Mouse (Mus musculus) frontal cortex, adult 2 months (tissue): ENCODE measurements around the gene Cars2. TPM values are rescaled to one million over a fixed set of nuclear protein-coding genes. Genes with fewer than 3 reads are reported as not detected.
A peak's percentile ranks its signal among the peaks of the same experiment; 100 is the strongest.
"Not testable (repeated sequence)": the region's sequence is repeated elsewhere in the genome, so short reads cannot be mapped to it uniquely, and the experiment has no call there.

Experiments
- DNase-seq, 2 experiments: peaks; one replicate each; pipeline ENCODE4 v3.0.0; 2022; ENCODE audit warnings: low spot score in 1 of 2; ENCODE audit errors: extremely low spot score in 1 of 2
- polyA plus RNA-seq: library from polyadenylated mRNA; depleted of rRNA; stranded (reverse); fragments of >200 nt; gene quantifications from 2 replicates; pipeline ENCODE4 v1.2.3, GENCODE M21; 2012; rRNA removed

Cars2 gene
- polyA plus RNA-seq, result 34.9 and 35.9 TPM in 2 replicates

DNA sequence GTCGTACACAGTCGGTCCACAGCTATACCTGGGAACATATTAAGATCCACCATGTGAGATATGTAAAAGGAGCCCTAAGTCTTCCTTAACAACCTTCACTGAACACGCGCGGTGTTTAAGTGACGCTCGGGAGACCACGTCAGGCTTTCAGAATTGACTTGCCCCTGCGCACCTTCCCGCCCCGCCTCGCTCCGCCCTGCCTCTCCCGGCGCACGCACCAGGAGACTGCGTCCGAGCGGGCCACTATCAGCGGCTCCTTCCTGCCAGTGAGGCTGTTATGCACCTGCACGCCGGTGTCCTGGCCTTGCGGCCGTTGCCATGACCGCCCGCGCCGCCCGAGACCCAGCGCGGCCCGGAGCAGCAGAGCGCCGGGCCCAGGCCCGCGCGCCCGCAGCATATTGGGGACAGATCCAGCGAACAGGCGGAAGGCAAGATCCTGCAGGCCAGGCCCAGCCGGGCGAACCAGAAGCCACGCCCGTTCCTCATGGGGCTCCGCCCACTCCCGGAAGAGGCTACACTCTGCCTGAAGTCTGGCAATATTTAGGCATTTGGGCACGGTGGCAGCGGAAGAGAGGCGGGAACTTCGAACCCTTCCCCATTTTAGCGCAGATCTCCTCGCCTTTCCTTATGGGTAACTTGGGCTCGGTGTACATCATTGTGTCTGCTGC, at the start of gene Cars2:
Gene Cars2 (minus strand): TSS at position 503 of the 668 bp plus-strand sequence.
- DNase-seq, result peak; percentile 74 to 91

DNA sequence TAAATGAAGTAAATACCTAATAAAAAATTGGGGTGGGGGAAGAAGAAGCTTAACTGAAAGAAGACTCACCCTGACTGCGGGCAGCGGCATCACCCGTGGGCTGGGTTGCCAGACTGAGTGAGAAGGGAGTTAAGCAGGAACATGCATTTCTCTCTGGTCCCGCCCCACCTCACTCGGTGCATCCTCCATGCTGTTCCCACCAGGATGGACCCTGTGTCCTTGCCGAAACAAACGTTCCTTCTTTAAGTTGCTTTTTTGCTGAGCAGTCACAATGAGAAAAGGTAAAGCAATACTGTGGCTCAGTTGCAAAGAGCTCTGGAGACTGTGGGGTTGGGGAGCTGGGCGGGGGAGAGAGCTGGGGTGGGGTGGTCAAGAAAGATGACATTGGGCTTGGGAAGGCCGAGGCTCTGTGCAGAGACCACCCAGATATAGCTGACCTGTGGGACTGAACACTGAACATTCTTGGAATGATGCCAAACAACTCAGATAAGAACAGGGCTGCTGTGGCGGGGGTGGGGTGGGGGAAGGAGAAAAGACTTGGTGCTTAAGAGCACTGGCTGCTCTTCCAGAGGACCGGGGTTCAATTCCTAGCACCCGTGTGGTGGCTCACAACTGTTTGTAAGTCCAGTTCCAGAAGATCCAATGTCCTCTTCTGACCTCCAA, 42.8 kb upstream of the Cars2 start:
- no peak for DNase-seq

DNA sequence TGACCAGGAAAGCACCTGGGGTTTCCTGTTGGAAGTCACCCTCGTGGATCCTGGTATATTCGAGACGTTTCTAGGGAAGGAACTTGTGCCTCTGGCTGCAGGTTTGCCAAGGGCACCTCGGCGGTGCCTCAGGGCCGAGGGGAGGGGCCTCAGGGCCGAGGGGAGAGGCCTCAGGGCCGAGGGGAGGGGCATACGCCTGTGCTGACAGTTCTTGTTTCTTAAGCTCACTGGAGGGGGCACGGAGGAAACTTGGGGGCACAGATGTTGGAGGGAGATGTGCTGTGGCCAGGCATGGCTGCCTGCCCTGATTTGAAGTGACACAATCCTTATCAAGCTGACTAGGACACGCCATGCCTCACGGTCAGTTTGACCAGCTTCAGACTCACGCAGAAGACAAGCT, 41.7 kb upstream of the Cars2 start:
- DNase-seq, result no peak

DNA sequence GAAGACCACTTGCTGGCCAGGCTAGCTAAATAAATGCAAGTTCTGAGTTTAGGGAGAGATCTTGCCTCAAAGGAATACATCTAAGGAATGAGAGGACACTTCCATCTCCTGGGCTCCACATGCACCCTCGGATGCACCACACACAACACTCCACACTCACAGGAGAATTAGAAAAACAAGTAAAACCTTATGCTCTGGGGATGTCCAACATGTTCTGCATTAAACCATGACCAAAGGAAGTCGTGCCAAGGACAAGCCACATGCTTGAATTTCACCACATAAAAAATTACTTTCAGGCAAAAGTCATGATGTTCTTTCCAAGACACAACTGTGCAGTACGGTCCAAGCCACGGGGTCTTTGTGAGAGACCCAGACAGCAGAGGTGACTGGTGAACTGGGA, 41.3 kb upstream of the Cars2 start:
- DNase-seq, result no peak

DNA sequence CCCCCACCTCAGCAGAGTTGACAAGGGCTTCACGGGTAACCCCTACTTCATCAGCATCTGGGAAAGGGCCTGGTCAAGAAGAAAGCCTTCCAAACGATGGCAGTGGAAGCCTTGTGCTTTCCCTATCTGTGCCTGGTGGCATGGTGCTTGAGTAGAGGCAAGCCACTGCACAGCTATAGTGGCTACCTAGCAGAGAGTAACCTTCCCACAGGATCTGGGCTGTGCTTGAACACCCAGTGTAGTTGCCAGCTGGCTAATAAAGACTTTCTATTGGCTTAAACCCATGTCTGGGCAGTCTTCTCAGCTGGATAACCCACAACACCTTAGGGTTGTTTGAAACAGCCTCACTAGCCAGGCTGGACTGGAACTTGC, 35.8 kb upstream of the Cars2 start:
- DNase-seq, result no peak

DNA sequence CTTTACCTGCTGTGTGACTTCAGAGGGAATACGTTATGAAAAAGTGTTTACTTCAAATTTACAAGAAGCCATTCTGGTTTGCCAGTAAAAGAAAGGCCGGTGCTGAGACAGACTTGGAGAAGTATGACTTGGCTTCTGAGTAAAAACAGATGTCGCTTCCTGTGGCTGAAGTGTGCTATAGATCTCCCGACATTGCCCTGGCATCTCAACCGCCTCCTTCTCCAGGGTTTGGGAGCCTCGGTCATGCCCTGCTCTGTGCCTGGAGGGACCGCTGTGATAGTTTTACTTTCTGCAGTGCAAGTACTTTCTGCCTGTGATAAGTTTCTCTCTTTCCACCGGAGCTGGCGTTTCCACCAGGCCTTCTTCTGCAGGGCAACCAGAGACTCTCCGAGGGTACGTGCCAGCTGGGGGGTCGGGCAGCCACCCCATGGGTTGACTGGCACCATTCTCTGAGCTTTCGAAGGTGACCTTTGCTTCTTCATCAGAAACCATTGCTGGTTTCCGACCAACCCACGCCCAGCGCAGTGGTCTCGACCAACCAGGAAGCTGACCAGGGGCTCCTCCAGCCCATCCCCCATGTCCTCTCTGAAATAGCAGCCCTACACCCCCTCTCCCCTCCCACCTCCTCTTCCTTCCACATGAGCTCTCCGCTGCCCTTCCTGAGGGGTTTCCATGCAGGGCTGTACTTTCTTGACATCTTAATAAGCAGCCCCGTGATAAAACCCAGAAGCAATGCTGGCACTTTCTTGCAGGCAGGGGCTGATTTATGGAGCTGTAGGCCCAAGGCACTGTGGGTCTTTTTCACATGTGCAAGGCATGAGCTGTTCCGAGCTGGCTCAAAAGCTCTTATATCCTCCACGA, 35.2 kb upstream of the Cars2 start:
- DNase-seq, result no peak

DNA sequence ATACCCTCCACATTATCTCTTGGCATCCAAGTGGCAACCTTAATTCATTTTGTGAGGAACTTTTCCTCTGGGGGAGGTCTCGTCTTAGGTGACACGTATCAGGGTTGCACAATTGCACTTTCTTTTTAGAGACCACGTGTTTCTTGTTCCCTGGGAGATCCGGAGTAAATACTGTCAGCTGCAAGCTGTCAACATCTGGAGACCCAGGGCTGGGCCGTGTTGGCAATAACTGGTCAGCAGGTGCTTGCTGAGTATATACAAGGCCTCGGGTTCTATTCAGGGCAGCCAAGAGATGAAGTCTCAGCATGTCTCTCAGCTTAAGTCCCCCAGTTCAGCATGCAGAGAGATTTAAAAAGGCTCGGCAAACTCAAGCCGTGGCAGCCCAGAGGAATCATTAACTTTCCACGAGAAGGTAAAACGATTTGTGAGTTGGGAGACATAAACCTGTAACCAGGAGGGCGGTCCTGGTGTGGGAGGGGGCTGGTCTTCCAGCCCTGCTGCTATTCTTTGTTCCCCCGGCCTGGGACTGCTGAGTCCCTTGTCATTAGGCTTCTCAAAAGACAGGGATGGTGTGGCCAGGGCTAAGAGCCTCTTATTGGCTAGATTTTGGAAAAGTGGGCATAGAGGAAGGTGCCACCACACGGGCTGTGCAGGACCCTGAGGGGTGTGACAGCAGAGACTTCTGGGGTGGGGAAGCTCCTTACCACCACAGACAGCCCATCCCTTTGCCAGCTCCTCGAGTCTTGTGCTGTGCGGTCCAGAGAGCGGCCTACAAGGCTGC, 25.2 kb upstream of the Cars2 start:
- no peak for DNase-seq

DNA sequence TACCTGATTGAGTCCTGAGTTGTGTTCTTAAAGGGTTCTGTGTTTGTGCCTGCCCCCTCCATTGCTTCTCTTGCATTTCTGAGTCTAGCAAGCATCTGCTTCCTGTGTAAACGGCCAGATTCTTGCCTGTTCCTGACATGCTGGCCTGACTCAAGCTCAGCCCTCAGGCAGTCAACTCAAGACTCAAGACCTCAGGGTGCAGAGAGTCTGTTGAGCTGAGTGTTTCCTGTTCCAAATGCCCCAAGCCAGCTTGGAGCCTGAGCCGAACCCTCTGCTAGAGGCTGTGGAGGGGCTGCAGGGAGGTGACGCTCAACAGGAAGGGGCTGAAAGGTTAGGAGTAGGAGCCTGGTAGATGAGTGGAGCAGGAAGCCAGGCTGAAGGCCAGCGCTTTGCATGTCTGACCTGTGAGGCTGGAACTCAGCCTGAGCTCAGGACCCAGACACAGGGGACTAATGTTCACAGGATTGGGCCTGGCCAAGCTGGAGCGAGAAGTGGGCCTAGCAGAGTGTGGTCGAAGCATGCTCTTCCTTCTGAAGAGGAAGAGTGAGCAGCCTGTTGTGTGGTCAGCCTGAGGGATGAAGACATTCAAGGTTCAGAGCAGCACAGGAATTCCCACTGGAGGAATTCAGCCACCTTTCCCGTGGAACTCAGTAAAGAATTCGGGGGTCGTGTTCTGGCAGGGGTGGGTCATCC, 24.5 kb upstream of the Cars2 start:
- no peak for DNase-seq

DNA sequence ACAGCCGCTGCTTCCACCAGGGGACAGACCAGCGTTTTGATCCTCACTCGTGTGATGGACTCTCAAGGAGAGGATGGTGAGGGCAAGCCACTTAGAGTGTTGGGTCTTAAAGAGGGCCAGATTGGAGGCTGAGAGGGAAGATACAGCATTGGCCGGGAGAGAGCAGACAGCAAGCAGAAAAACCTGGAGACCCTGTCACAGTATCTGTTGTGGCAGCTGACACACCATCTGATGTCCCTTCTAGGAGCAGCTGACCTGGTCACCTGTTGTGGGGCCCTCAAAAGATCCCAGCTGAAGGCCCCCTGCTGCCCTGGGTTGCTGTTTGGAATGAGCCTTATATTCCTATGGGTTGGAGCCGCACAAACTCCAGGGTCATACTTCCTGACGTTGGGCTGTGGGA, 21.8 kb upstream of the Cars2 start:
- DNase-seq, result no peak

DNA sequence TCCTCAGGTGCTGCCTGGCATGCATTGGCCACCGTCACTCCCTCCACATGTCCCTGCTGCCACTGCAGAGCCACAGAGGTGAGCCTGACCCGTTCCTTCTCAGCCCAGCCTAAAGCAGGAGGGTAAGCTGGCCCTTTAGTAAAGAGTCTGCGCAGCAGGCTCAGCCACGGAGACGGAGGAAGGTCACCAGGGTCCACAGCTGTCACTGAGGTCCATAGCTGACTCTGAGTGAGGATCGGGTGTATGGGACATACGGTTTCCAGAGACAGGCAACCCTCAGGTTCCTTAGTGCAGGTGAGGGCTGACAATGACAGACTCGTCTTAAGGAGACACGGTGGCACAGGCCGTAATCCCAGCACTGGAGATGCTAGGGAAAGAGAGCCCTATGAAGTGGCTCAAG, 21.4 kb upstream of the Cars2 start:
- no peak for DNase-seq

DNA sequence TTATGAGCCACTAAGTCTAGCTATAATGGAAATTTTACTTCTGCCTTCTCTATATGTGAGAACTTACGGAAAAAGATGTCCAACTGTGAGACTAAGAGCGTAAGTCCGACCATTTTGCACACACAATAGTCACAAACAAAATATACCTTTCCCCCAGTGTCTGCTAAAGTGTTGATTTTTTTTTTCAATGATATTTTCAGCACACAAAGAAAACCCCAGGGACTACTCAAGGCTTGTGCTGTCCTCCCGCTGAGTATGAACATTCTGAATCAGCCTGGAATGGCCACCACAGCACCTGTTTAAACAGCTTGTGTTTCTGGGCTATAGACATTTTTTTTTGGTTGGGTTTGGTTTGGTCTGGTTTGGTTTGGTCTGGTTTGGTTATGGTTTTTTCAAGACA, 20.2 kb upstream of the Cars2 start:
- DNase-seq, result no peak

DNA sequence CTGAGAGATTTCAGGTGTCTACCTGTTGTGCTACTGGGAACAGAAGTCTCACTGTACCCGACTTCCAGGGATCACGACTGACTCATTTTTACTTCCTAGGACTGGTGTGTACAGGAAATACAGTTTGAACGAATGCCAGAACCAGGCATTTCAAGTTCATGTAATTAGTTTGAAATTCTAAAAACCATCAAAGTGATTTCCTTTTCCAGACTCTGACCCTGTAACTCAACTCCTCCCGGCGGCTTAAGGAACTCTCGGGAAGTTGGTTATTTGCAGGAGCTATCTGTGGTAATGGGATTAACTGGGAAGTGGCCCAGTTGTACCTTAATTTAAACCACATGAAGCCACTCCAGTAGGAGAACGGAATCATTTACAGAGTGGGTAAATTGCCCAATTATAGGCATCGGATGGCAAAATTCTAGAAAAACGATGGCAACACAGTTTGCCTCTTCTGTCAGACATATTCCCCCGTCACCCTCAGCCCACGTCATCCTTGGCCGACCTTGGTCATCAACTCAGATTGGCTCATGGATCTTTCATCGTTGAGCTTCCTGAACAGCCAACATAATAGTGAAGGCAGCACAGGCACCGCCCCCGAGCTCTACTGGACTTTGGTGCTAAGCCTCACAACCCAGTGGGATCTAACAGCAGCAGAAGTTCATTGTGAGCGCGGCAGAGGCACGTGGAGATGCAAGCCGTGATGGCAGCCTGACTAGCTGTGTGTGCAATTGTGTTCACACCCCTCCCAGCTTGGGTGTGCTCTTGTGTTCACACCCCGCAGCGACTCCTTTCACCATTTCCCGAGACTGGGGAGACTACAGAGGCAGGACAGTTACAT, 18.9 kb upstream of the Cars2 start:
- no peak for DNase-seq

DNA sequence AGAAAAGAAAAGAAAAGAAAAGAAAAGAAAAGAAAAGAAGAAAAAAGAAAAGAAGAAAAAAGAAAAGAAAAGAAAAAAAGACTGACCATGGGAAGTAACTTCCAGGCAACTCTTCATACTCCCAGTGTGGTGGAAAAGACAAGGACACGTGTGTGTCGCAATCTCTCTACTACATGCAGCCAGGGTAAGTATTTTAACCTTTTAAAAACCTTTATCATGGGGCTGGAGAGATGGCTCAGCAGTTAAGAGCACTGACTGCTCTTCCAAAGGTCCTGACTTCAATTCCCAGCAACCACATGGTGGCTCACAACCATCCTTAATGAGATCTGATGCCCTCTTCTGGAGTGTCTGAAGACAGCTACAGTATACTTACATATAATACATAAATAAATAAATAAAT, 17.6 kb upstream of the Cars2 start:
- DNase-seq, result not testable (repeated sequence)

DNA sequence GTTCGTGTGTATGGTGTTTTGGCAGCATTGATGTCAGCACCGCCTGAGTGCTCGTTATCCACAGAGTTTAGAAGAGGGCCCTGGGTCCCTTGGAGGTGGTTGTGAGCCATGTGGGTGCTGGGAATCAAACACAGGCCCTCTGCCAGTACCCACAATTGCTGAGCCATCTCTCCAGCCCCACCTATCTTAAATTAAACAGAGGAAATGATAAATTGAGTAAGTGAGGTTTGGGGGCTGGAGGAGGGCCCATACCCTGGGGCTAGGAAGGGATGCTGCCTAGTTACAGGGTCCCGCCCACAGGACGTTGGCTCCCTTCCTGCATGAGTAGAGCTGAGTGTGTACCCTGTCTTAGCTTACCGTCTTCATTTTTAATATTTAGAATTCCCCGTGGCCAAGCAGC, 14.1 kb upstream of the Cars2 start:
- no peak for DNase-seq

DNA sequence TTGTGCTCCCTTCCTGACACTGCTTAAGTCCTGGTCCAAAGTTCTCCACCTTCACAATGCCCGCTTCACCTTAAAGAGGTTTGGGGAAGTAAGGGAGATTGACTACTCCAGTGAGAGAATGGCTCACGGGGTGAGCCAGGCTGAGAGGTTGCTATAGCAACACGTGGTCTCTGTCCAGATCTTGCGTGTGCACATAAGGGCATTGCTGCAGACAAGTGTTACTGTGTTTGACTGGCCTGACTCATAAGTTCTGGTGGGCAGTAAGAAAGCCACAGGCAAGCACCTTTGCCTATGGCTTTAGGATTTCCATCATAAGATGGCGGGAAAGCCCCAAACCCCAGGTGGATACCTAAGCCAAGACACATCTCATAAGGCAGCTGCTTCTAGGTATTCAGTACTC, 13.7 kb upstream of the Cars2 start:
- no peak for DNase-seq

DNA sequence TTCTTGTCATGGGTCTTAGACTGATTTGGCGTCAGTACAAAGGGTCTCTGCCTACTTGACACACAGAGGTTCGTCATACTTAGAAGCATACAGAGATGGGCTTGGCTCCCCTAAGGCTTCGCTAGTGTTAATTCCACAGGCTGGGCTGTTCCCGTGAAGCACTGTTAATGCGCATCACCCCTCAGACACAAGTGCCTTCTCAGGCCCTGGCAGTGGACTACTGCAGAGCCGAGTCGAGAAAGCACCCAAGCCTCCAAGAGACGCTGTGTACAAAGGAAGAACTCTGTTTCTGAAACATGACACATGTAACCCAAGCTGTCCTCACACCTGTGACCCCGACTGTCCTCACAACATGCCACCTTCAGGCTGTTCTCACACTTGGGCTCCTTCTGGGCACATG, 9.6 kb upstream of the Cars2 start:
- DNase-seq, result no peak

DNA sequence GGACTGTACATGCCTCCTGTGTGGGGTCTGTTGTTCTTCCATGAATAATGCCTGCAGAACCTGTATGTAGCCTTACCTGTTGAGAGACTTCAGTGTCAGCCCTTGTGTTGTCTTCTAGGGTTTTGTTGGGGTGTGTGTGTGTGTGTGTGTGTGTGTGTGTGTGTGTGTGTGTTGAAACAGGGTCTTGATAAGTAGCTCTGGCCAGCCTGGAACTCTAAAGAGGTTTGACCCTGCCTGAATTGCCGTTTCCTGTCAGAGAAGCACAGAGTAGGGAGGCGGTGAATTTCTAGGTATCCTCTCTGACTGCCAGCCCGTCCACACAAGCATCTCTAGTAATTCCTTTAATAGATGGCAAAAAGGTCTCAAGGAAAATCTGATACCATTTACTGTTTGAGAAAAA, 8.9 kb upstream of the Cars2 start:
- no peak for DNase-seq

DNA sequence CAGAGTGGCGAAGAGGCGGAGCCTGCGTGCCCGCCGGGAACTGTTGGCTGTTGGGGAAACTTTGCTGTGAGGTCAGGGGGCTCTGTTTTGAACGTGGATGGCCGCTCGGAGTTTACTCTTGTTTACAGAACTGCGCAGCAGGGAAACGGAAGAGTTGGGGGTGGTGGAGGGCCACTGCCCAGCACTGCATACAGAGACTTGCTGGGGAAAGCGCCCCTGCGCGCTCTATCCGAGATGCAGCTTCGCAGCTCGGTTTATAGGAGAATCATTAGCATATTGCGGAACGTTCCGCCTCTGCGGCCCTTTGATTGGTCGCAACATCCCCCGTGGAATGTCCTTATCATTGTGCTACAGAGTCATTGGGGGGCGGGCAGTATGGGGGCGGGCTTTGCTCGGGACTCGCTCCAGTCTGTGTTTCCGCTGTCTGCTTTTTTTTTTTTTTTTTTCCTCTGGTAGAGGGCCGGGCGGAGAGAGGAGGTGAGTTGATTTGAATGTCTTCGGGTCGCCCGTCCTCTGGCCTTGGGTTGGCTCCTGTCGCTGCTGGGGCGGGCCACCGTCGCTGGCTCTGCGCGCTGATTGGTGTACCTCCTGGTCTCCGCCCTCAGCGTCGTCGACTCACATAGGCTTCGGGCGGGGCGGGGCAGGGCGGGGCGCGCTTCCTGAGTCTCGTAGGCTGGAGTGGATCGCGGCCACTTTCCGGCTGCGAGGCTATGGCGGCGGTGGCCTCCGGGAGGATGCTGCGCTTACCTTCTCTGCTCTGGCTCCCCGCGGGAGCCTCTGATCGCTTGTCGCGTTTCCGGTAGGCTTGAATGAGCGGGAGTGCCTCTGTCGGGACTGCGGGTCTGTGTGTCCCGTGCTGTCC, 7.4 kb upstream of the Cars2 start:
- peak; percentile 96 to 97 for DNase-seq

DNA sequence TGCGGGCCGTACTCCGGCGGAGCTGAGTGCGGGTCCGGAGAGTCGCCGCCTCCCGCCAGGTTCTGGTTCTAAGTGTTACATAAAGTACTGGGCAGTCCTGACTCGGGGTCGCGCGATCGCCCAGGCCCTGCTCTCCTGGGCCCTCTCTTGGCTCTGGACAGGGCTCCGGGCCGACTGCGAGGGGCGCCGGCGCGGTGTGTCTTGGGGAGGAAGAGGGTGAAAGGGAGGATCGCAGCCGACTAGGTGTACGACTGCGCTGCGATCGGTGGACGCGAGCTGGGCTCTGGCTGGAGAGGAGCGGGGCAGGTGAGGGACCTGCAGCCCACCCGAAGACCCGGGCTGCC, 6.8 kb upstream of the Cars2 start:
- no peak for DNase-seq
